Mouse (Mus musculus): ENCODE data around the gene Nova2.

Nova2 gene

DNA sequence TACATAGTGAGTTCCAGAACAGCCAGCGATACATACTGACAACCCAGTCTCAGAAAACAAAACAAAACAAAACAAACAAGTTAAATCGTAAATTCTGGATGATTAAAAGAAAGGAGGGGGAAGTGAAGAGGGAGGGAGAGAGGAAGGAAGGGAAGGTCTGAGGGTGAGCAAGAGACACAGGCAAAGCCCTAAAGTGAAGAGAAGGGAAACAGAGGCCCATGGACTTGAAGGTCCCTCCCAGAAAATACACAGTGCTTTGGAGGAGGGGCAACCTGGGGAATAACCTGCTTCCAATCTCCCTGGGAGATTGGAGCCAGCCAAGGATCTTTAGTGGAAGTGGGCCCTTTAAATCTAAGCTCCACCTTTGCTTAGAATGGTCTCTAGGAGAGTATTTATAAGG is 61.4 kb downstream of the Nova2 start, which contains the start of gene Nanos2:
Nanos2 (plus strand) TSS at position 301 of the 400 bp plus-strand sequence.
- no peak for DNase-seq (ENCODE audit: low spot score)

DNA sequence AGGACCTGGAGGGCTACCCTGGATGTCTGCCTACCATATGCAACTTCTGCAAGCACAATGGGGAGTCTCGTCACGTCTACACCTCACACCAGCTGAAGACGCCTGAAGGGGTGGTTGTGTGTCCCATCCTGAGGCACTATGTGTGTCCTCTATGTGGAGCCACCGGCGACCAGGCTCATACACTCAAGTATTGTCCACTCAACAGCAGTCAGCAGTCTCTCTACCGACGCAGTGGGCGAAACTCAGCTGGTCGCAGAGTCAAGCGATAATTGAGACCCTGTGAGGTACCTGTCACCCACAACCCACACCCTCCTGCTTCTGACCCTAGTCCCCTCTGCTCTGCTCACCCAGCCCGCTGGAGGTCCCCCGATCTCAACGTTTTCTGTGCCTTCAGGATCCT is 62.1 kb downstream of the Nova2 start:
- no peak for DNase-seq (ENCODE audit: low spot score)

DNA sequence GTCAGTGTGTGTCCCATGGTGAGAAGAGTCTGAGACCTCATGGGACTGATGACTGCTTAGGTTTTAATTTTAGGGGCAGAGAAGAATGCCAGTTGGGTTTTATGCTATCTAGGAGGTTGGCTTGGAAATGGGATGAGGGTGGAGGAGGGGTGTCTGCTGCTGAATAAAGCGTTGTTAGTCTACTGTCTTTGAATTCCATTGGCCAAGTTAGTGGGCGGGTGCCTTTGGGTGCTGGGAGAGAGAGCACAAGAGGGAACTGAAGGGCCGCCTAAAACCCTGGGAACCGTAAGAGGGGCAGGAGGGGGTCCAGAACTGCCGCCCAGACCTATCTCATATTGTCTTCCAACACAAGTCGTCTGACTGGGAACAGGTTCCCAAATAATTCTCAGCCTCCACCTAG is 63.1 kb downstream of the Nova2 start:
- DNase-seq (ENCODE audit: low spot score), result no peak

DNA sequence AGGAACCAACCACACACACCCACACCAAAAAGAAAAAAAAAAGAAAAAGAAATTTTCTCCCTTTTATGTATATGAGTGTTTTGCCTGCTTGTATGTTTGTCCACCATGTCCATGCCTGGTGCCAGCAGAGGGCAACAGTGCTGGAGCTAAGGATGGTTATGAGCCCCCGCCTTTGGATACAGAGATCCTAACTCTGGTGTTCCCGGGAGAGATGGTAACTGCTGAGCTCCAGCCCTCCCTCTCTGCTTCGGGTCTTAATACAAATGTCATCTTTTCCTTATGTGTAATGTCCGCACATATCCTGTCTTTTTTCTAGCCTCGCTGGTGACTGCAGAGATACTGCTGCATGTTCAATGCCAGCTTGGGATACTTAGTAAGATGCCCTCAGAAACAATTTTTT is 64.3 kb downstream of the Nova2 start:
- no peak for DNase-seq (ENCODE audit: low spot score)

DNA sequence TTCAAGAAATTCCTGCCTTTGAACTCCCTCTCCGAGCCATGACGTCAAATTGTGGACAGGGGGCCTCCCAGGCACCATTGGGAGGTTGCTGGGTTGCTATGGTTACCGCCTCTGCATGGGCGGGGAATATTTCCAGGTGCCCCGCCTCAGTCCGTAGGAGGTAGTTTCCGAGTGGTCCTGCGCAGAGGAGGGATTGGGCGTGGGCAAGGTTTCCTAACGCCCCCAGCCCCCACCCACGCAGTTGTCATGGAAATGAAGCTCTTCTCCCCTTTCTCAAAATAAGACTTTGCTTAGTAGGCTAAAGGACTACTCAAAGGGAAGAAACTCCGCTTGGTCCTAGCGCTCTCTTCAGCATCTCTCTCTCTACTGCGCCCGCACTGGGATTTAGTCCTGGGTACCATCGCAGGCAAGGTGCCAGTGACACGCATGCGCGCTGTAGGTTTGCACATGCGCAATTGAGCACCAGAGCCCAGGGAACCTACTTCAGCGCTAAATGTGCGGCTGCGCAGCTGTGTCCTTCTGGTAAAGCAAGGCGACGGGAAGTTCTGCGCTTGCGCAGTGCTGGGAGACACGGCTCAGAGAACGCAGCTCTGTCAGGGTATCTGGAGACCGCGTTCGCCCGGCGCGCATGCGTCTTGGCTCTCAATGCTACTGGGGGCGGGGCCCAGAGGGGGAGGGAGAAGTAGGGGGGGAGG is 65.1 kb downstream of the Nova2 start, which contains the start of gene Mypop:
Mypop (plus strand) TSS at position 645 of the 695 bp plus-strand sequence.
- DNase-seq (ENCODE audit: low spot score), result peak; percentile 100

DNA sequence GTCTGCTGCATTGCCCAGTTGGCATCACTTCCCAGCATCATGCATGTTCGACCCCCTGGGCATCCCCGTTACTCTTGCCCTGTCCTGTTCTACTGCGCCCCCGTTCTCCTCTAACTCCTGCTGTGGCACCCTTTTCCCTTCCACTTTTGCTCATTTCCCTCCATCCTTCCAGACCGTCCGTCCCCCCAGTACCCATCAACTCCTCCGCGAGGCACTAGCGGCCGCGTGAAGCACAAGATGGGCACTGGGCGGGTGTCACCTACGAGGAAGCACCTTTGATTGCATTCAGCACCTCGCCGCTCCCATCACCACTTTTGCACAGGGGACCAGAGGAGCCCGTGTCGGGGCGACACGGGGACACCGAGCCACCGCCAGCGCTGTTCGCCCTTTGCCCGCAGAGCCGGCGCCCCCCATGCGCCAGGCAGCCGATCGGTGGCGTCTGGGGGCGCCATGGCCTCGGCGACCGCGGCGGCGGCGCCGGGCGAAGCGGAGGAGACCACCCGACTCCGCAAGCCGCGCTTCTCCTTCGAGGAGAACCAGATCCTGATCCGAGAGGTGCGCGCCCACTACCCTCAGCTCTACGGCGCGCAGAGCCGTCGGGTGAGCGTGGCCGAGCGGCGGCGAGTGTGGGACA is 66.1 kb downstream of the Nova2 start:
- DNase-seq (ENCODE audit: low spot score), result no peak

DNA sequence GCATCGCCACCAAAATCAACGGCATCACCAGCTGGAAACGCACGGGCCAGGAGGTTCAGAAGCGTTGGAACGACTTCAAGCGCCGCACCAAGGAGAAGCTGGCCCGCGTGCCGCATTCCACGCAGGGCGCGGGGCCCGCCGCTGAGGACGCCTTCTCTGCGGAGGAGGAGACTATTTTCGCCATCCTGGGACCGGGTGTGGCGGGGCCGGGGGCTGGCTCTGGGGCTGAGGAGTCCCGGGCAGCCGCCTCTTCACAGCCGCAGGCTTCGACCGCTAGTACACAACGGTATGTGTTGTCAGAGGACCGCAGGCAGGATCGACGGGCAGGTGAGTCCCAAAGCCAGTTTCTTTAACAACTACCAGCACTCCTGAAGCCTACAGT is 66.6 kb downstream of the Nova2 start:
- no peak for DNase-seq (ENCODE audit: low spot score)

DNA sequence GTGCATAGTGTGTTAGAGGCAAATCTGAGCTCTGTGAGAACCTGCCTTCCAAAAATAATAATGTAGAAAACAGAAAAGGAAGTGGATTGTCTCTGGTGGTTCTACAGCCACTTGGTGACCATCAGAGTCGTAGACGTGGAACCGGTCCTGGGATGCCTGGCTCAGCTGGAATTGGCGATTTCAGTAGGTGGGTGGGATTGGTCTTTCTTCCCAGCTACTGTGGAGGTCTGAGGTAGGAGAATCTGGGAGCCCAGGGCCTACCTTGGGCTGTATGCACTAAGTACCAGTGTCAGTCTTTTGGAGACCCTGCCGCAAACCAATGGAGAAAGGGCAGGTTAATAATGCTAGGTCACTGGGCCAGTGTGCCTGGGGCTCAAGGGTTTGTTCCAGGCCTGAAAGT is 67.3 kb downstream of the Nova2 start:
- no peak for DNase-seq (ENCODE audit: low spot score)

DNA sequence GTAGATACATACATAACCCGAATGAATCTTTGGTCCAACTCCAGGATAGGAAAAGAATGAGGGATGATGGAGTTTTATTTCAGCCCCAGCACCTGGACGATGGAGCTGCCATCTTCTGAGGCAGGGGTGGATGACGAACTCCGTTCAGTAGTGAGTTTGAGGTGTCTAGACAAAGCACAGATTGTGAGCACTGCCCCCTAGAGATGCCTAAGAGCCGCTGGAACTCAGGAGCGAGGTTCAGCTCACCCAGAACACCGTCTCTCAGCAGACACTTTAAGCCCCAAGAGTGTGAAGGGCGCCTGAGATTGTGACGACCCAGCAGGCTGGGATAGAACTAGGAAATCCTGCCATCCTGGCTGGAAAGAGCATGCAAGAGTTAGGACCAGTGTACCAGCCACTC is 73.1 kb downstream of the Nova2 start:
- no peak for DNase-seq (ENCODE audit: low spot score)

DNA sequence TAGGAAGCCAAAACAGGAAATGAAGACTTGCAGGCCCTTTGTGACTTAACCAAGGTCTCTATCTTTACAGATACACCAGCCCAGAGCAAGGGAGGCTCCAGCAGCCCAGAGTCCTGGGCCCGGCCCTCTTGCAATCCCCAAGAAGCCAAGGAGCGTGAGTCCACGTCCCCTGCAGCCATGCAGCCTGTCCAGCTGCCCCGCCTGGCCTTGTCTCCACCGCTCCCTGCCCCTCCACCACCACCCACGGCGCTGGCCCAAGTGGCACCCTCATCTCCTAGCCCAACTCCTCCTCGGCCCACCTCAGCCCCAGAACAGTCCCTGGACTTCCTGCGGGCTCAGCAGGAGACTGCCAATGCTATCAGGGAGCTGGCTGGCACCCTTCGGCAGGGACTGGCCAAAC is 74.7 kb downstream of the Nova2 start:
- DNase-seq (ENCODE audit: low spot score), result no peak

DNA sequence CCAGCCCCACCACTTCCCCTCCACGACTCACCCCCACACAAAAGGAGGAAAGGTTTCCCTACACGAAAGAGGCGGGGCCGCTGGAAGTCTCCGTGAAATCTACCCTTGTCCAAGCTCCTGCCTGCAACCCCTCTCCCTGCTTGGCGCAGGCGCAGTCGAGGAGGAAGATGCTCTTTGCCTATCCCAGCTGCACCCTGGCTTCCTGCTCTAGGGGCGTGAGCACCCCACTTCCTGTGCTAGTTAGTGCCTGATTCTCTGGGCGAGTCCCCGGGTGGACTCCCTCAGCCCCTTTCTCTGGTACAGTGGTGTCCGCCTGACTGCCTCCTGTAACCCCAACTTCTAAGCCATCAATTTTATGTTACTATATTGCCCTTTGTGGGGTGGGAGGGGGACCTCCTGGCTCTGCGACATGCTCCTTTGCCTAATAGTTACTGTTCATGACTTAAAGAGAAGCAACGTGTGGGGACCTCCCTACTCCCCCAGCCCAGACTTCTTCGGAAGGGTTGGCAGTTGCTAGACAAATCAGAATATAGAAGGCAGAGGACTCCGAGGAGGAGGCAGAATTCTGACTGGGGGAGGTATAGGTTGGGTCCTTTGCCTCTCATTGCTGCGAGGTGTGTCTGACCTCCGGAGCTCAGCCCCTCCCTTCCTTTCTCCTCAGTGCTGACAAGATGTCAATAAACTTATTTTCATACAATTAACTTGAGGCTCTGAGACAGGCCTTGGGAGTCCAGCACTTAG is 75.5 kb downstream of the Nova2 start:
- DNase-seq (ENCODE audit: low spot score), result peak; percentile 80

DNA sequence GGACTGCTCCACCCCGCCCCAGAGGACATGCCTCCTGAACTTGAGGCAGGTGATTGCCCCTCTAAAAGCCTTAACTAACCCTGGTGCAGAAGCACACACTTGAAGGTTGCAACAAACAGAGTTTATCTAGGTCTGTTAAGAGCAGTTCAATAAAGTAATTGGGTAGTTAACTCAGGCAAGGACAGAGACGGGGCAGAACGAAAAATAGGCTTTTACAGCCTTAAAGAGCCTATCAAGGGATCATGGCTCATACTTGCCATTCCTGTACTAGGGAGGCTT is 76.1 kb downstream of the Nova2 start:
- no peak for DNase-seq (ENCODE audit: low spot score)

DNA sequence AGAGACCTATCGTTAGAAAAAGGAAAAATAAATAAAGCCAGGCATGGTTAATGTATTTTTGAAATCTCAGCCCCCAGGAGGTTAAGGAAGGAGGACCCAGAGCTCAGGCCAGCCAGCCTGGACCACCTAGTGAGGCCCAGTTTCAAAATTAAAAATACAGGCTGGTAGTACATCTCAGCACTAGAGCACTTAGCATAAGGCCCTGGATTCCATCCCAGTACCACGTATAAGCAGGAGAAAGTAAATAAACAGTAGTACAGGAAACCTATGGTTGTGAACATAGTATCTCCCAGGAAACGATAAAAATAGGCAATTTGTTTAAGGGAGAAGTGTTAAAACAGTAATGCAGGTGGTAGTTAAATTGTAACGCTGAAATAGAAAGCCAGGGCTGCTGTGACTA is 76.4 kb downstream of the Nova2 start:
- no peak for DNase-seq (ENCODE audit: low spot score)

DNA sequence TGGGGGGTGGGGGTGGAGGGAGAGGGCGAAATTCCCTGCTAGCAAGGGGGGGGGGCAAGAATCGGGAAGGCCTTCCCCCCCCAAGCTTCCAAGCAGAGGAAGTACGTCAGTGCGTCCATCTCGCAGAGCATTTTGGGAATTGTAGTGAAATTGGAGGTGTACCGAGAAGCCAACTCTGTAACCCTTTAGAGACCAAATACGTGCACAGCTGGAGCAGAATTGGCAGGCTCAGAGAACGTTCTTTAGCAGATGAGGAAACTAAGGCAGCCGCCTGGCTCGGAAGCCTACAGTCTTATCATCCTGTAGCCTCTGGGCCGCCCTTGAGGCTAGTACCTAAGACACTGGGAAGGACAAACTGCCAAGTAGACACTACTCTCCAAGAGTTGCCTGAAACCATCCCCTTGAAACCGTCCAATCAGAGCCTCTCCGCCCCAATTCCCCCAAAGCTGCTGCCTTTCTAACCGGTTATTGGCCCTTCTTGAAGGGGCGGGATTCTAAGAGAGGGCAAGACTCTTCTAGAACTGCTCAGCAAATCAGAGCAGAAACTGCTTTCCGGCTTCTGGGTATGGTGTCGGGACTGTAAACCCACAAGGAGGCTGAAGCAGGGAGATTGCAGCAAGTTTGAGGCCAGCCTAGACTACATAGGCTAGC is 77.3 kb downstream of the Nova2 start:
- peak; percentile 89 for DNase-seq (ENCODE audit: low spot score)

DNA sequence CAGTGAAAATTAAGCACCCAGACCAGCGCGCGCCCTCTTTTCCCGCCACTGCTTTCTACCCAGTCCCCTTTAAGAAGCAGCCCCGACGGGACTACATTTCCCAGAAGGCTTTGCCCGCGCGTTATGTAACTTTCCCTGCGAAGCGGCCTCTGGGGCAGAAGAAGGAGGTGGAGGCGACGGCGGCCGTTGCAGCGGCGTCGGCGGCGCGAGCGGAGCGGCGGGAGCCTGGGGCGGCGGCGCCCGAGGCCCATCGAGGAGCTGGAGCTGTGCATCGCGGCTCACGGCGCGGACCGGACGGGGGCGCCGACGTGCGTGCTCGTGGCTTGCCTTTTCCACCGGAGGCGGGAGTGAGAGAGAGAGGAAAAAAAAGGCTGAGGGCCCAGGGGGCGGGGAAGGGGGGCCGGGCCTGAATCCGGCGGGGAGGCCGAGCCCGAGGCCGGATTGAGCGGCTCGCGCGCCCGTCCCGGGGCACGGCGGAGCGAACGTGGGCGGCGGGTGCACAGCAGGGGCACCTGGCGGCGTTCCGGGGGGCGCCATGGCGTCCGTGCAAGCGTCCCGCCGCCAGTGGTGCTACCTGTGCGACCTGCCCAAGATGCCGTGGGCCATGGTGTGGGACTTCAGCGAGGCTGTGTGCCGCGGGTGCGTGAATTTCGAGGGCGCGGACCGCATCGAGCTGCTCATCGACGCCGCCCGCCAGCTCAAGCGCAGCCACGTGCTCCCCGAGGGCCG is 78.4 kb downstream of the Nova2 start, which contains the start of gene Irf2bp1:
Irf2bp1 (plus strand) TSS at position 143 of the 729 bp plus-strand sequence.
- DNase-seq (ENCODE audit: low spot score), result peak; percentile 96

DNA sequence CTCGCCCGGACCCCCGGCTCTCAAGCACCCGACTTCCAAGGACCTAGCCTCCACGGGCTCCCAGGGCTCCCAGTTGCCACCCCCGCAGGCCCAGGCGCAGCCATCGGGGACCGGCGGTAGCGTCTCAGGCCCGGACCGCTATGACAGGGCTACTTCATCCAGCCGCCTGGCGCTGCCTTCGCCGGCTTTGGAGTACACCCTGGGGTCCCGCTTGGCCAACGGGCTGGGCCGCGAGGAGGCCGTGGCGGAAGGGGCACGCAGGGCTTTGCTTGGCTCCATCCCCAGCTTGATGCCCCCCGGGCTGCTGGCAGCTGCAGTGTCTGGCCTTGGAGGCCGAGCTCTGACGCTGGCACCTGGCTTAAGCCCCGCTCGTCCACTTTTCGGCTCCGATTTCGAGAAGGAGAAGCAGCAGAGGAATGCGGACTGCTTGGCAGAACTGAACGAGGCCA is 79.0 kb downstream of the Nova2 start:
- DNase-seq (ENCODE audit: low spot score), result no peak

DNA sequence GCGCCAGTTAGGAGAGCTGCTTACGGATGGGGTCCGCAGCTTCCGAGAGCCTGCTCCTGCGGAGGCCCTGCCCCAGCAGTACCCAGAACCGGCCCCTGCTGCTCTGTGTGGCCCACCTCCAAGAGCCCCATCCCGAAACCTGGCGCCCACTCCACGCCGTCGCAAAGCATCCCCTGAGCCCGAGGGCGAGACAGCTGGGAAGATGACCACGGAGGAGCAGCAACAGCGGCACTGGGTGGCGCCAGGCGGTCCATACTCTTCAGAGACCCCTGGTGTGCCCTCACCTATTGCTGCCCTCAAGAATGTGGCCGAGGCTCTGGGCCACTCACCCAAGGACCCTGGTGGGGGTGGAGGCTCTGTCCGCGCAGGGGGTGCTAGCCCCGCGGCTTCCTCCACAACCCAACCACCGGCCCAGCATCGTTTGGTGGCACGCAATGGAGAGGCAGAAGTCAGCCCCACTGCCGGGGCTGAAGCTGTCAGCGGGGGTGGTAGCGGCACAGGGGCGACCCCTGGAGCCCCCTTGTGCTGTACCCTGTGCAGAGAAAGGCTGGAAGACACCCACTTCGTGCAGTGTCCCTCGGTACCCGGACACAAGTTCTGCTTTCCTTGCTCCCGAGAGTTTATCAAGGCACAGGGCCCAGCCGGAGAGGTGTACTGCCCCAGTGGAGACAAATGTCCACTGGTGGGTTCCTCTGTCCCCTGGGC is 79.9 kb downstream of the Nova2 start:
- no peak for DNase-seq (ENCODE audit: low spot score)

DNA sequence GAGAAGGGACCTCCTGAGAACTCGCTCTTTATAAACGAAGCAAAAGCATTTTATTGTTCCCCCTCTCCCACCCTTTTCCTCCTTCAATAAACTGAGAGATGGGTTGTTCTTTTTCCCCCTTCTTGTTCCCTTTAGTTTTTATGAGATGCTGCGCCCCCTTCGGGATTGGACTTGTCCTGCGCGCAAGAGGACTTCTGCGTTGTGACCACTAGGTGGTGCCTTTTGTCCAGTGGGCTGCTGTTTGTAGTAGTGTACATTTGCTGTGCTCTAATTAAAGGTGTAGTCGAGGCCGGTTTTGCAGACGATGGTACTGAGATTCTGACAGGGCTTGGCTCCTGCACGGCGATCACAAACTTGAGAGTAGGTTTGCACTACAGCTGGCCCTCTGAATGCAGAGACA is 80.8 kb downstream of the Nova2 start:
- peak; percentile 88 for DNase-seq (ENCODE audit: low spot score)

DNA sequence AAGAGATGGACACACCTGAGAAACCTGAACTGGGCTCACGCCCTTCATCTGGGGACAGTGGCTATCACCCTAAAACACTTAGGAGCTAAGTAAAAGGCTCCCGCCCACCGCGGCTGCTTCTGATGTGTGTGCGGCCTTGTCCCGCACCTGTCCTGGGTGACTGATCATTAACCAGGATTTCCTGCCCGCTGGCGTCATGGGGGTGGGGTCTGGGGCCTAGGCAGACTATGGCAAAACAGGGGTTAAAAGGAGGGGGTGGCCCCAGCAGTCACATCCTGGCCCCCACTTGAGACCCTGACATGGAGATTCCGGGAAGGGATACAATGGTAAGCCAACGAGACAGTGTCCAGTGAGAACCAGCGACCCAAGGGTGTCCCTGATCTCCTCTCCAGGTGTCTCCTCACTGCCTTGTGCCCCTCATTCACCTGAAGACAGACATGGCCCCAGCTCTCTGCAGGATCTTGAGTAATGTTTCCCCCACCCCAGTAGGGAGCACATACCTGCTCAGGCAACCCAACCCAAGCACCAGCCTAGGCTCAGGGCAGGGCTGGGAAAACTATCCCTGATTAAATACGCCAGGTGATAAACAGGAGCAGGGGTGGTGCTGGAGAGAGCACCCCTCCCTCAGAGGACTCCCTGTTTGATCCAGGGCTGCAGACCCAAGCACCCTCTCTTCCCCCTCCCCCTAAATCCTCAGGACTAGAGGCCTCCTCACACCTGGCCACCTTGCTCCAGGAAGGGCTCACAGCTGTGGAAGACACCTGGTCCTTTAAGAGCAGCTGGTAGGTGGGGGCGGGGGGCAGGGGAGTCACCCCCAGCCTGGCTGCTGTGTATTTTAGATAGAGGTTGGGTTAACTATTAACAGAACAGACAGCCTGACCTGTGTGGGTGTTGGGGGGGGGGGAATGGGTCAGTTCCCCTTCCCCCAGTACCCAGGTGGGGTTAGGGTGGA is 81.6 kb downstream of the Nova2 start:
- no peak for DNase-seq (ENCODE audit: low spot score)

DNA sequence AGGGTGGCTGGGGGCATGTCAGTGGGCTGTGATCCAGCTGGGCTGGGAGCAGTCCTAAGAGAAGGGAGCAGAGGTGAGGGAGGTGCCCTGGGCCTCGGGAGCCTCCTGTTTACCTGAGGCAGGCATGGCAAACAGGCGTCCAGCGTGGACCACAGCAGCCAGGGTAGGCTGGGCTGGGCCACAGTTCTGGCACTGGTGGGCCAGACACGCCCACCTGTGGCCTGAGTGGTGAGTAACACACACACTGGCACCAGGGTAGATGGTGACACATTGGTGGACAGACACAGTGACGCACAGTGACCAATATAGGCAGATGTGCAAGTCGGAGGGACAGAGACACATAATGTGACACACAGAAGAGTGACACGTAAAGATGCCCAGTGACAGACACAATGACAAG is 84.9 kb downstream of the Nova2 start:
- DNase-seq (ENCODE audit: low spot score), result no peak

All from lung, postnatal 25 days (tissue).